Mouse (Mus musculus): Measurements from ENCODE around the gene Atl3. TPM values are rescaled to one million over a fixed set of nuclear protein-coding genes. Genes with fewer than 3 reads are reported as not detected.
"Not testable (repeated sequence)": the region's sequence is repeated elsewhere in the genome, so short reads cannot be mapped to it uniquely, and the experiment has no call there.

Atl3 gene
- polyA plus RNA-seq, 1 experiment from 2014 or later = 6.9 TPM

DNA sequence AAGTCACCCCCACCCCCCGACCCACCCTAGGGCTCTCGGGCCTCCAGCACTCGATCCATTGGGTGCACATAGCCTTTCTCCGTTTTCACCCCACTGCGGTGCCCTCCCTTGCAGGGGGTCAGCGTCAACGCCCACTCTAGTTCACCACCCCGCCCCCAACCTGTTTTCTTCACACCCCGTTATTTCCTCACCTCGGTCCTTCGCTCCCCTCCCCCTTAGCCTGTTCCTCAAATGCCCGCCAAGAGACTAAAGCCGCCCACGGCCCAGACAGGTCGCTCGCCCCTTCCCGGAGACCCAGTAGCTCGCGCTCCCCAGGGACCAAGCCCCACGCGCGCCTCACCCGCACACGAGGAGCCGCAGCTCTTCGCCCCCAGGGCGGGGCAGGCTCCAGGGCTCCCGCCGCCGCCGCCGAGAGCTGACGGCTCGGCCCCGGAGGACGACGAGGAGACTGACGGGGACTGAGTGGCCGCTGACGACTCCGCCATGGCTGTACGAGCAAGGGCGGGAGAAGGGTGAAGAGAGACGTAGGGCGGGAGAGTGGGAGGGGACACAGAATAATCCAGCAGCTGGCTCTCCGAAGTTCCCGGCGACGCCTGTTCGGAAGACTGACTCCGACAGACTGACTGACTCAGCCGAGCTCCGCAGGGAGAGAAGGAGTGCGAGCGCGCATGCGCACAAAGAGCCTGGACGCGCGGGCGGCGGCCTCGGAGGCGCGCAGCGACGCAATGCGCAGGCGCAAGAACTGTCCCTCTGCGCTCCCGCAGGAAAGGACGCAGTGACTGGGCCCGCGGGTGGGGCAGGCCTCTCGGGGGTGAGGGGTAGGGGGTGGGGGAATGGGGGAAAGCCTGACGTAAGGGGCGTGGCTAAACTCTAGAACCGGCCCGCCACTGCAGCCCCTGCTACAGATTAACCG, 11.0 kb upstream of the Atl3 start, which contains the start of gene Rtn3:
Gene Rtn3 (minus strand): TSS at position 683 of the 913 bp plus-strand sequence.
- peak within 1 kb of the TSS; percentile 100 for H3K27ac ChIP-seq
- no peaks in the 10 kb centered on the region for H3K27me3 ChIP-seq
- peak; percentile 92 for ATAC-seq (ENCODE audit: low FRiP score)
- peak within 1 kb of the TSS; percentile 83 for H3K4me2 ChIP-seq
- peak within 1 kb of the TSS; percentile 99 for H3K9ac ChIP-seq
- H3K4me3 ChIP-seq = peak within 1 kb of the TSS; percentile 97
- under 1% methylated on average over 80 of the region's 80 CpGs for WGBS
- no peaks in the 10 kb centered on the region for H3K36me3 ChIP-seq
- no peaks in the 10 kb centered on the region for H3K9me3 ChIP-seq
- peaks cover 43% of the 10 kb centered on the region for H3K4me1 ChIP-seq (replicated peaks)

DNA sequence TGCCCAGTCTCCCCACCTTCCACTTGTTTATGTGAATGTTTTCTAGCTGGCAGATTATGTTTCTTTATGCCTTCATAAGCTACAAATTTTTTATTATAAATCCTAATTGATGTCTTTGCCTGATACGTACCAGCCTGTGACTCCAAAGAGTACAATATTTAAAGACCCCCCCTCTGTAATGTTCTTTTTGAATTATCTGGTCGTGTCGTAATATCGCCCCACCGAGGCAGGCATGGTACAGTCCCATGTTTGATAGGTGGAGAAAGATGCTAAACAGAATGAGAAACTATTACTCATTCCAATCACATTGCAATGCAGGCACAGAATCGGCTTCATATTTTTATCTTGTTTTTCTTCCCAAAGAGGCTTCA, 10.3 kb upstream of the Atl3 start:
- Histone ChIP-seq H3K4me3 (peak overlapping the region; percentile 97), H3K36me3 (no peaks in the 10 kb centered on the region), H3K4me1 (replicated peaks) (peaks cover 37% of the 10 kb centered on the region), H3K9ac (peak overlapping the region; percentile 99; the same call in 1 of the 2 replicates), H3K27me3 (no peaks in the 10 kb centered on the region), H3K4me2 (peak overlapping the region; percentile 47), H3K9me3 (no peaks in the 10 kb centered on the region), H3K27ac (peak overlapping the region; percentile 100)
- 1% methylated on average over 6 of the region's 6 CpGs for WGBS
- peak; percentile 80 for ATAC-seq (ENCODE audit: low FRiP score)

DNA sequence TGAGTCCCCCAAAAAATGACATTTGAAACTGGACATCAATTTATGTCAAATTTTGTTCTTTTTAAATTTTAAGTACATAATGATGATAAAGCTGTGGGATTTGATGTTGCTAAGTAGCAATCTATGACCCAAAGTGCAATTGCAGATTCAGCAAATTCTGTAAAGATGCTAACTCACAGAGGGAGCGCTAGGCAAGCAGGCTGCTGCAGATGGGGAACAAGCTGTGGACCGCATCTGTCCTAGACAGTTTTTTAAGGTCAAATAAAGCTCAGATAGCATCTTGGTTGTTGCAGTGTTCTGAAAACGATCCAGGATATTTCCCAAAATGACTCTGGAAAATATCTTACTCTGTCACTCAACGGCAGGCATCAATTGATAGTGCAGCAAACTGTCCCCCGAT, 9.8 kb upstream of the Atl3 start:
- no peak for ATAC-seq (ENCODE audit: low FRiP score)
- peak overlapping the region; percentile 99; the same call in 1 of the 2 replicates for H3K9ac ChIP-seq
- H3K9me3 ChIP-seq = no peaks in the 10 kb centered on the region
- H3K4me1 ChIP-seq (replicated peaks) = peaks cover 33% of the 10 kb centered on the region
- WGBS = 53% methylated on average over 5 of the region's 5 CpGs
- peak overlapping the region; percentile 47 for H3K4me2 ChIP-seq
- H3K36me3 ChIP-seq = no peaks in the 10 kb centered on the region
- peak overlapping the region; percentile 100 for H3K27ac ChIP-seq
- H3K4me3 ChIP-seq = peak overlapping the region; percentile 97
- no peaks in the 10 kb centered on the region for H3K27me3 ChIP-seq

GRCm38 (mm10) chr19:7487680-7488079, 6.2 kb upstream of the Atl3 start:
- no peaks in the 10 kb centered on the region for H3K27me3 ChIP-seq
- no peaks in the 10 kb centered on the region for H3K36me3 ChIP-seq
- H3K9me3 ChIP-seq = no peaks in the 10 kb centered on the region
- H3K4me3 ChIP-seq = no peak overlapping the region
- H3K4me1 ChIP-seq (replicated peaks) = peaks cover 8% of the 10 kb centered on the region
- H3K4me2 ChIP-seq = no peak overlapping the region
- no peak for ATAC-seq (ENCODE audit: low FRiP score)
- 89% methylated on average over 8 of the region's 8 CpGs for WGBS
- no peak overlapping the region for H3K27ac ChIP-seq
- H3K9ac ChIP-seq = no peak overlapping the region

DNA sequence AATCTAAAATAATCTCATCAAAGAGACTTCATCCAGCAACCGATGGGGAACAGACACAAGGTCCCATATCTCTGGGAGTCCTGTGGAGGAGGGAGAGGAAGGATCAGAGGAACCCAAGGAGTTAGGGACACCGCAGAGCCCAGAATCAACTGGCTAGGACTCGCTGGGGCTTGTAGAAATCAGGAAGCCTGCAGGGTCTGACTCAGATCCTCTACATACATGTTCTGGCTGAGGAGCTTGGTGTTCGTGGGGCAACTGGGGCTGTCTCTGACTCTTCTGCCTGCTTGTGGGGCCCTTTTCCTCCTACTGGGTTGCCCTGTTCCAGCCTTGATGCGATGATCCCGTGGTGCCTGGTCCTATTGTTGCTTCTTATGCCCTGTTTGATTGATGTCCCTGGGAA, 1.9 kb upstream of the Atl3 start:
- no peak overlapping the region for H3K4me3 ChIP-seq
- H3K9me3 ChIP-seq = no peaks in the 10 kb centered on the region
- H3K4me2 ChIP-seq = no peak overlapping the region
- no peaks in the 10 kb centered on the region for H3K27me3 ChIP-seq
- no peak overlapping the region for H3K27ac ChIP-seq
- WGBS = 80% methylated on average over 6 of the region's 6 CpGs
- H3K4me1 ChIP-seq (replicated peaks) = peaks cover 5% of the 10 kb centered on the region
- H3K9ac ChIP-seq = no peak overlapping the region
- H3K36me3 ChIP-seq = no peaks in the 10 kb centered on the region
- no peak for ATAC-seq (ENCODE audit: low FRiP score)

DNA sequence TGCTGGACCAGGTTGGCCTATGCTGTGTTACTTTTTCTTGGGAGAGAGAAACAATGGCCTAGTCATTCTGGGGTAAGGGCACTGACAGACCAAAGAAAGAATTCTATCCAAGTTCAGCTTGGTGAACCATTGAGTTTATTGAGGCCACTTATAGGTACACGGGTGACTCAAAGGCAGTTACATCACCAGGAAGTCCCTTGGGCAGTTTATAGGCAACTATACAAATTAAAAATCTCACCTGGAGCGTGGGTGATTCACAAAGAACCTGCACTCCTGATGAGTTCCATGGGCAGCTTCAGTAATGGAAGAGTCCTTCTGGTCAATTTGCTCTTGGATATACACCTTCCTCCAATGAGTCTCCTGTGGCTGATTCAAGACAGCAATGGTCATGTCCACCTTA, 1.2 kb upstream of the Atl3 start:
- no peak for ATAC-seq (ENCODE audit: low FRiP score)
- Histone ChIP-seq H3K27me3 (no peaks in the 10 kb centered on the region), H3K4me3 (no peak overlapping the region), H3K27ac (no peak overlapping the region), H3K9me3 (no peaks in the 10 kb centered on the region), H3K9ac (no peak overlapping the region), H3K4me2 (no peak overlapping the region), H3K36me3 (no peaks in the 10 kb centered on the region), H3K4me1 (replicated peaks) (peaks cover 9% of the 10 kb centered on the region)
- WGBS = 93% methylated on average over 2 of the region's 2 CpGs

DNA sequence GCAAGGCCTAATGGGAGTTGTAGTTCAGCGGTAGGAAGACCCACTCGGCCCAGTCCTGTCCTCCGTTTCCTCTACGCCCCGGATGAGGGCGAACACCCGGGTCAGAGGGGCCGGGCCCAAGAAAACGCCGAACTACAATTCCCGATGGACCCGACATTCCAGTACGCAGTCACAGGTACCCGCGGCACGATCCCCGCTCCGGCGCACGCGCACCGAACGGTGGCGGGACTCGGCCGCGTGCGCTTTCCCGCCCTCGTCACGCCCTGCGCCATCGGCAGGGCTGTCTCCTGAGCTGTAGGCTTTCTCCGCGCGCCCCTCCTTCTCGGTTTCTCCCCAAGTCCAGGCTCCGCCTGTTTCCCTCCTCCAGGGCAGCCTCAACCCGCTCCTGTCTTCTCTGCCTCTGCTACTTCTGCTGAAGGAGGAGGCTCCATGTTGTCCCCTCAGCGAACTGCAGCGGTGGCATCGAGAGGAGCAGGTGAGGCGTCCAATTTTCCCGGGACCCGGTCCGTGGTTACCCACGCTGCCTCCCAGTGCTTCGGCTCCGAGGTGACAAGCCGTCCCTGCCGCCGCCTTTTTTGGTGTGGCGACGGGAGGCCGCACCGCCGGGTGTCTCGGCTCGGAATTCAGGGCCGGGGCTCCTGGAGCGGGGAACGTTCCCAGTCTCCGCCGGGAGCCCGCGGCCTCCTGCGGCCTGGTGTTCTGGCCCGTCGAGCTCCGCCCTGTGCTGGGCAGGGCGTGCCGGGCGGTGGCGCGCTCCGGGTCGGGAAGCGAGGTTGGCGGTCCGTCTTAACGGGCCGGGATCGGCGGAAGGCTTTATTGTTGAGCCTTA, 561 bp downstream of the Atl3 start:
- H3K36me3 ChIP-seq = no peaks in the 10 kb centered on the region
- WGBS = under 1% methylated on average over 76 of the region's 84 CpGs
- H3K4me3 ChIP-seq = peak overlapping the region; percentile 76

GRCm38 (mm10) chr19:7495221-7496038, 1.6 kb downstream of the Atl3 start:
- Histone ChIP-seq H3K9ac (peak overlapping the region; percentile 91), H3K4me2 (peak overlapping the region; percentile 62), H3K4me1 (replicated peaks) (peaks cover 9% of the 10 kb centered on the region), H3K27me3 (no peaks in the 10 kb centered on the region), H3K9me3 (no peaks in the 10 kb centered on the region), H3K36me3 (no peaks in the 10 kb centered on the region), H3K27ac (no peak overlapping the region), H3K4me3 (peak overlapping the region; percentile 76)
- WGBS = 50% methylated on average over 14 of the region's 14 CpGs
- no peak for ATAC-seq (ENCODE audit: low FRiP score)

More for the DNA sequence above, 561 bp downstream of the Atl3 start:
- H3K9ac ChIP-seq = peak overlapping the region; percentile 91
- H3K27ac ChIP-seq = peak overlapping the region; percentile 97
- no peaks in the 10 kb centered on the region for H3K27me3 ChIP-seq
- H3K9me3 ChIP-seq = no peaks in the 10 kb centered on the region
- peaks cover 9% of the 10 kb centered on the region for H3K4me1 ChIP-seq (replicated peaks)
- peak overlapping the region; percentile 62 for H3K4me2 ChIP-seq
- peak; percentile 96 for ATAC-seq (ENCODE audit: low FRiP score)

DNA sequence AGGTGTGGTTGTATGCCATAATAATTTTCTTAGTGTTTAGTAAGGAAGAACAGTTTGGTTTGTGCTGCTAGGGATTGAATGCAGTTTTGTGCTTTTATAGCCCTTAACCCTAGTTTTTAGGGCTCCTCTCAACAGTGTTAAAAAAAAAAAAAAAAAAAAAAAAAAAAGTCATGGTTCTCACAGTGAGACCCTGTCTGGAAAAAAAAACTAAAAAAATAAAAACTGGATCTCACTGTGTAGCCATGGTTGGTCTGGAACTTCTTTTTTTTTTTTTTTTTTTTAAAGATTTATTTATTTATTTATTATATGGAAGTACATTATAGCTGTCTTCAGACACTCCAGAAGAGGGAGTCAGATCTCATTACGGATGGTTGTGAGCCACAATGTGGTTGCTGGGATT, 2.2 kb downstream of the Atl3 start:
- not testable (repeated sequence) for H3K27ac ChIP-seq; H3K27me3 ChIP-seq; ATAC-seq (ENCODE audit: low FRiP score); H3K4me3 ChIP-seq; H3K9me3 ChIP-seq; H3K36me3 ChIP-seq; H3K9ac ChIP-seq; H3K4me1 ChIP-seq (replicated peaks)
- WGBS = 84% methylated on average over 1 of the region's 1 CpGs
- 0 out of 2 replicates have a peak overlapping the region, but pooled peaks have one; percentile 62 for H3K4me2 ChIP-seq

GRCm38 (mm10) chr19:7498816-7499215, 5.0 kb downstream of the Atl3 start:
- no peak for ATAC-seq (ENCODE audit: low FRiP score)
- Histone ChIP-seq H3K9me3 (no peaks in the 10 kb centered on the region), H3K36me3 (no peaks in the 10 kb centered on the region), H3K4me3 (no peak overlapping the region), H3K4me2 (no peak overlapping the region), H3K27ac (no peak overlapping the region), H3K27me3 (no peaks in the 10 kb centered on the region), H3K9ac (no peak overlapping the region), H3K4me1 (replicated peaks) (peaks cover 9% of the 10 kb centered on the region)
- WGBS = 97% methylated on average over 2 of the region's 2 CpGs

DNA sequence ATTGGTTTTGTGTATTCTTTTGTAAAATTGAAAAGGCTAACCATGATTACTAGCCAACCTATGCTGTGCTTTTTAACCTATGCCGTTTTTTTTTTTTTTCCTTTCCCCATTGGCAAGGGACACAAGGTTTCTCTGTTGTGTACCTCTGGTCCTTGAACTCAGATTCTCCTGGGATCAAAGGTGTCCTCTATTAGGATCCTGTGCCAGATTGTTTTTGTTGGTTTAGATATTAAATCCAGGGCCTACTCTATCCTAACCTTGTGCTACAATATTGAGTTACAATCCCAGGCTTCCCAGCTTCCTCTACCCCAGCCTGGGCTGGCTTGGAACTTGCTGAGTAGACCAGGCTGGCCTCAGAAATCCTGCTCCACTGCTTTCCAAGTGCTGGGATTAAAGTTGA, 6.9 kb downstream of the Atl3 start:
- H3K4me1 ChIP-seq (replicated peaks) = peaks cover 5% of the 10 kb centered on the region
- H3K4me2 ChIP-seq = no peak overlapping the region
- H3K9me3 ChIP-seq = no peaks in the 10 kb centered on the region
- WGBS = 100% methylated on average over 1 of the region's 1 CpGs
- no peaks in the 10 kb centered on the region for H3K27me3 ChIP-seq
- no peak for ATAC-seq (ENCODE audit: low FRiP score)
- H3K4me3 ChIP-seq = no peak overlapping the region
- no peaks in the 10 kb centered on the region for H3K36me3 ChIP-seq
- no peak overlapping the region for H3K27ac ChIP-seq
- no peak overlapping the region for H3K9ac ChIP-seq

DNA sequence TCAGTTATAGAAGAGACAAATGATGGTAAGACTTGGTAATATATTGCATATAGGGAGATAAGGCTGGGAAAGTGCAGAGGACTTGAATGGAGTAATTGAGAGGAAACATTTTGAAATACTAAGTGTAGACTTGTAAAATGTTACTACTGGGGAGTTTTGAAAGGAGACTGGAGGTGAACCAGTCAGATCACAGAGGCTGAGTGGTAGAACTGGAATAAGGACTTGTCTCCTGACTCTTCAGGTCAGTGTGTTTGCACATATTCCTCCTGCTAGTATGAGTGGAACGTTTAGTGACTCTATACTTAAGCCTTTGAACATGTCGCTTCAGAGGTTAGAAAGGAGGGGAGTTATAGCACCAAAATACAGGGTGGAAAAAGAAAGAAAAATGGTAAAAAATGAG, 8.6 kb downstream of the Atl3 start:
- Histone ChIP-seq H3K4me3 (no peak overlapping the region), H3K9ac (no peak overlapping the region), H3K9me3 (no peaks in the 10 kb centered on the region), H3K27me3 (no peaks in the 10 kb centered on the region), H3K4me2 (no peak overlapping the region), H3K27ac (no peak overlapping the region), H3K36me3 (no peaks in the 10 kb centered on the region), H3K4me1 (replicated peaks) (0 out of 2 replicates have a peak, but pooled peaks cover 1% of the 10 kb centered on the region)
- 94% methylated on average over 2 of the region's 2 CpGs for WGBS
- no peak for ATAC-seq (ENCODE audit: low FRiP score)
